Mouse (Mus musculus) forebrain, postnatal 0 days (tissue): ENCODE data around the gene Tbc1d16. TPM values are rescaled to one million over a fixed set of nuclear protein-coding genes. Genes with fewer than 3 reads are reported as not detected.

Source experiments
- ATAC-seq: fragments of 200-750 bp; cut with Nextera tagmentation; 2 replicates; pipeline ENCODE4 v1.8.0; 2017; ENCODE audit warnings: mild to moderate bottlenecking, moderate library complexity
- DNase-seq: peaks from one replicate; pipeline ENCODE4 v3.0.0-alpha.2; 2015
- H3K27ac ChIP-seq: fragments of 300-500 bp; sonication (generic); 2 replicates; pipeline ENCODE4 v1.5.1; 2014; ENCODE audit warnings: low read depth, mild to moderate bottlenecking, antibody characterized with exemption, low read length, moderate library complexity, mixed read lengths
- H3K27me3 ChIP-seq: fragments of 300-500 bp; sonication (generic); 2 replicates; pipeline ENCODE4 v1.6.1; 2014; ENCODE audit warnings: mild to moderate bottlenecking, low read length, mixed read lengths; ENCODE audit not compliant: insufficient read depth
- H3K36me3 ChIP-seq: fragments of 300-500 bp; sonication (generic); 2 replicates; pipeline ENCODE4 v1.6.1; 2014; ENCODE audit warnings: mild to moderate bottlenecking, moderate library complexity; ENCODE audit not compliant: insufficient read depth
- H3K4me1 ChIP-seq: fragments of 300-500 bp; sonication (generic); 2 replicates; pipeline ENCODE4 v1.6.1; 2014; ENCODE audit warnings: antibody characterized with exemption; ENCODE audit not compliant: insufficient read depth
- H3K4me2 ChIP-seq: fragments of 300-500 bp; sonication (generic); 2 replicates; pipeline ENCODE4 v1.6.1; 2014; ENCODE audit warnings: low read depth, mild to moderate bottlenecking, moderate library complexity
- H3K4me3 ChIP-seq: fragments of 300-500 bp; sonication (generic); 2 replicates; pipeline ENCODE4 v1.5.1; 2014; ENCODE audit warnings: low read depth, low read length, mixed read lengths
- H3K9ac ChIP-seq: fragments of 300-500 bp; sonication (generic); 2 replicates; pipeline ENCODE4 v1.6.1; 2014; ENCODE audit warnings: mild to moderate bottlenecking
- H3K9me3 ChIP-seq: fragments of 300-500 bp; sonication (generic); 2 replicates; pipeline ENCODE4 v1.6.1; 2016; ENCODE audit warnings: low read length
- CTCF ChIP-seq: sonication (generic); IDR thresholded peaks from 2 replicates; pipeline ENCODE4 v1.5.1; 2016; ENCODE audit warnings: antibody characterized with exemption, control low read depth, low read depth
- WGBS: fragments of 180-500 bp; shearing (Covaris S2); extraction: QIAGEN DNeasy Blood & Tissue Kit; methylation state at CpG from one replicate; pipeline ENCODE4 v1.1.7; 2014; 5-methylcytosine and 5-hydroxymethylcytosine counted together
- polyA plus RNA-seq: library from polyadenylated mRNA; unstranded; fragments of >200 nt; fragmentation: Nextera tagmentation; extraction: Ambion mirVana; gene quantifications from 2 replicates; pipeline ENCODE4 v1.2.1, GENCODE M21; 2015
- total RNA-seq: library from RNA; depleted of rRNA; stranded (reverse); fragments of >200 nt; gene quantifications from 2 replicates; pipeline ENCODE4 v1.2.3, GENCODE M21; 2014

Tbc1d16 gene
- total and polyA plus RNA-seq, 2 experiments from 2014 or later, result 60.4 to 153 TPM

DNA sequence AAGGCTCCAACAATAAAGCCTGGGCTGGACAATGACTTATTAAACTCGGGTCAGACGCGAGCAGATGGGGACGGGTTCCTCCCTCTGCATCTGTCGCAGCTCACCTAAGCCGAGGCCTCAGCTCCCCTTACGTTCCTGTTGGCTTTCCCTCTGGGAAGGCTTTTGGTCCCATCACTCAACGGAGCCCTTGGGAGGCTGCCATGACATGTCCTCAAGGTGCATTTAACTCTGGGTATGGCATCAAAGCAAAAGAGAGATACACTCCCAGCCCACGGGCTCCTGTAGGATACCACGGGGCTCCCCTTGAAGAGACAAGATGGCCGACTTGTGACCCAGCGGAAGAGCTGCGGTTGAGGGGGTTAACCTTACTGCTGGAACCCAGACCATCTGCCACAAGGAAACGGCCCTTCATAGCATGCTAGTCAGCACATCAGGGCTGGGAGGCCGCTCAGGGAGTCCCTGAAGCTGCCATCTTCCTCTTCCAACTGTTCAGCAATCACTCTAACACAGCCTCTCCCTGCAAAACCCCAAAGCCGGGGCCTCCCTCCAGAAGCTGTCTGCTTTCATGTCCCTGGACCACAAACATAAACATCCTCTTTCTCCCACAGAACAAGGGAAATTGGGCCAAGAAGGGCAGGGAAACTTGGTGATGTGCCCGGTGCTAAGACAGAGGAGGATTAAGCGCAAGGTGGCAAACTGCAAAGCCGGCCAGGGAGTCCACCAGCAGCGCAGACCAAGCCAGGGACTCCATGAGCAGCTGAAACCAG lies 5.0 kb downstream of the Tbc1d16 start:
- Histone ChIP-seq H3K9me3 (no peaks in the 10 kb centered on the region), H3K4me1 (peaks cover 40% of the 10 kb centered on the region), H3K36me3 (no peaks in the 10 kb centered on the region), H3K4me3 (no peak overlapping the region), H3K4me2 (no peak overlapping the region), H3K27ac (no peak overlapping the region; the same call in 1 of the 2 replicates), H3K27me3 (no peaks in the 10 kb centered on the region), H3K9ac (no peak overlapping the region)
- DNase-seq (peak; percentile 36), ATAC-seq (no peak)
- 65% methylated on average over 20 of the region's 20 CpGs for WGBS
- no peak for TF ChIP-seq CTCF

DNA sequence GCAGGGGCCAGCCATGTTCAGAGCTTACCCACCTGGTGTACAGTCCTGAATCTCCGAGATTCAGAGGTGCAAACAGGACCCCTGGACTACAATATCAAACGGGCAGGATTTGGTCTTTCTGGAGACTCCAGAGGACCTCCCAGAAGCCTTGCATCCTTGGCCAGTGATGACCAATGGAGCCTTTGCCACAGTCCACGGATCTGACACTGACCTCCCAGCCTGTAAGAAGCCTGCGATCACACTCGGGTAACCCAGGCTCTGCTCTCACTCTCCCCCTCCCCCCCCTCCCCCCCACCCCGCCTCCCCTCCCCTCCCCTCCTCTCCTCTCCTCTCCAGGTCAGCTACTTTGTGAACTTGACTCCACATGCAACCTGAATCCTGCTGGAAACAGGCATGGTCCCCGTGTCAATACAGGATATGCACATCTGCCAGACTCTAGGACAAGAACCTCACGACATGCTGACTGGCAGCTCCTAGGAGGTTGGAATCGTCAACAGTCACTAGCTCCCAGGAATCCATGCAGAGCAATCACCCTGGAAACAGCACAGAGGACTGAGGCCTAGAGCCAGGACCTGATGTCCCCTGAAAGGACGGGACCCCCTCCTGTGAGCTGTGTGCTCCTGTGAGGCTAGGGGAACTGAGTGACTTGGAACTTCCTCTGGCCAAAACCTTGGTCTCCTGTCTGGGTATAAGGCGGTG lies 6.3 kb downstream of the Tbc1d16 start:
- Histone ChIP-seq H3K4me1 (peaks cover 31% of the 10 kb centered on the region), H3K4me3 (no peak overlapping the region), H3K27me3 (no peaks in the 10 kb centered on the region), H3K27ac (no peak overlapping the region), H3K9me3 (no peaks in the 10 kb centered on the region), H3K9ac (no peak overlapping the region), H3K4me2 (no peak overlapping the region), H3K36me3 (no peaks in the 10 kb centered on the region)
- no peak for ATAC-seq
- WGBS, result 48% methylated on average over 10 of the region's 11 CpGs
- no peak for DNase-seq
- TF ChIP-seq CTCF, result no peak

DNA sequence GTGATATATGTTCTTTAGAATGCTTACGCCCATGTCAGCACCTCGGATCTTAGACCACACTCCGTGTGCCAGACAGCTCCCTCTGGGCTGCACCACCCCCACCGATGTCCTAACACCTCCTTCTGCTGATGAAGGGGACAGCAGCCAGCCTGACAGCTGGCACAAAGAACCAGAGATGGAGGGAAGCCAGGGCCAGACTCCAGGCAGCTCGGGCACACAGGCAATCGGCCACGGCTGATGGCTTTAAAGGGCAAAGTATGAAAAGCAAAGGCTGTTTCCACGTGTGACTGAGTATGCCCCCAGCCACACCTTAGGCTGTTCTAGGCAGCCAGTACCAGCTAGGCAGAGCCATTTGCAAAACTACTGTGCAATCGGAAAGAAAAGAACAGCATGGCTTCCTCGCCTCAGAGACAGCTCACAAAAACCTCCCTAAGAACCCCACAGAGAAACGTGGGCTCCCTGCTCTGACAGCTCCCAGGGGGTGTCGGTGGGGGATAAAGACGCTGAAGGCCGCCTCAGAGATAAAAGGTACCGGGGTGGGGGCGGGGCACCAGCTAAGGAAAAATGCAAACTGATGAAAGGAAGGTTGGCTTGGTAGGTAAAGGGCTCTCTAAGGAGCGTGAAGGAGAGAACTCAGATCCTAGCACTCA lies 8.4 kb downstream of the Tbc1d16 start:
- Histone ChIP-seq H3K9ac (peak overlapping the region; percentile 47), H3K27me3 (no peaks in the 10 kb centered on the region), H3K27ac (peak overlapping the region; percentile 72), H3K4me3 (no peak overlapping the region), H3K9me3 (no peaks in the 10 kb centered on the region), H3K4me1 (peaks cover 22% of the 10 kb centered on the region), H3K36me3 (no peaks in the 10 kb centered on the region), H3K4me2 (peak overlapping the region; percentile 28)
- TF ChIP-seq CTCF, result 0 out of 2 replicates have a peak, but pooled peaks have one; percentile 15
- DNase-seq, result peak; percentile 73
- peak; percentile 46 for ATAC-seq
- 6% methylated on average over 17 of the region's 17 CpGs for WGBS

DNA sequence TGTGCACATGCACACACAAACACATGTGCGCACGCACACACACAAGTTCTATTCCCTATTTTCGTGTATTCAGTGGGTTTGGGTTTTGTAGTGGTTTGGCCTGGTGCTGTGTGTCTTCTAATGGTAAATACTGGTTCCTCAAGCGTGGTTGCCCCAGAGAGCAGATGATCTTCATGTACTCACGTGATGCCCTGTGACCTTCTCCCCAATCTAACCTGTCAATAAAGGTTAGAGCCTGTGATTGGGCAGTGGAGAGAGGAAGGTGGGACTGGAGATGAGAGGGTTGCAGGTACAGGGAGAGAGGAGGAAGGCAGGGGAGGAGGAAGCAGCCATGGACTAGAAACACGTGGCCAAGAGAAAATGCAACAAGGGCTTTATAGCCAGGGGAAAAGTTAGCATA lies 10.4 kb downstream of the Tbc1d16 start:
- ATAC-seq (no peak), DNase-seq (no peak)
- TF ChIP-seq CTCF, result no peak
- peaks cover 23% of the 10 kb centered on the region for H3K4me1 ChIP-seq
- 96% methylated on average over 6 of the region's 6 CpGs for WGBS
- H3K27ac ChIP-seq, result no peak overlapping the region
- H3K36me3 ChIP-seq, result no peaks in the 10 kb centered on the region
- H3K4me3 ChIP-seq, result no peak overlapping the region
- no peak overlapping the region for H3K4me2 ChIP-seq
- no peaks in the 10 kb centered on the region for H3K27me3 ChIP-seq
- no peak overlapping the region for H3K9ac ChIP-seq
- no peaks in the 10 kb centered on the region for H3K9me3 ChIP-seq

DNA sequence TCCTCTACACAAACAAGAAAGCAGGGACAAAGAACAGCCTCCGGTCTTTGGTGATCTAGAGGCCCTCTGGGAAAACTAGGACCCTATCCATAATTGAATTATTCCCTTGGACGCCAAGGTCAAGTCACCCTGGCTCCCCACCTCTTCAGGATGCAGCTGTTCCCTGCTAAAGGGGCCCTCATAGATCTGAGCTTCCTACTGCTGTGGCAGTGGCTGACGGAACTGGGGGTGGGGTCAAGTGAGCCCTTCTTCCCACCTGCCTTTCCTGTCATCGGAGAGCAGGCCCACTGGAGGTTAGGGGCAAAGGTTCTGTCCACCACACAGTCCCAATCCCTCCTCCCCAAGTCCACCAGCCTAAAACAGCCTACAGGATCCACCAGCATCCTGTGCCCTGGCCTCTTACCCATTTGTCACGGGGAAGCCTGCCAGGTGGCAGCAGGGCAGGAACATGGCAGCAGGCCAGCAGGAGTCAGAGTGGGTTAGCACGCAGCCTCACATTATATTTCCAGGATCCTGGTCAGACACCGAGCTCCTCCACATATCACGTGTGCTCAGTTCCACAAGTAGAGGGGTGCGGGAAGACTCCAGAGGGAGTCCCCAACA lies 12.3 kb downstream of the Tbc1d16 start:
- Histone ChIP-seq H3K9ac (peak overlapping the region; percentile 22; the same call in 1 of the 2 replicates), H3K36me3 (no peaks in the 10 kb centered on the region), H3K4me2 (peak overlapping the region; percentile 33; the same call in 1 of the 2 replicates), H3K4me3 (no peak overlapping the region), H3K4me1 (peaks cover 23% of the 10 kb centered on the region), H3K27ac (peak overlapping the region; percentile 71), H3K9me3 (no peaks in the 10 kb centered on the region), H3K27me3 (no peaks in the 10 kb centered on the region)
- DNase-seq (no peak), ATAC-seq (no peak)
- TF ChIP-seq CTCF, result no peak
- WGBS, result 39% methylated on average over 9 of the region's 9 CpGs

DNA sequence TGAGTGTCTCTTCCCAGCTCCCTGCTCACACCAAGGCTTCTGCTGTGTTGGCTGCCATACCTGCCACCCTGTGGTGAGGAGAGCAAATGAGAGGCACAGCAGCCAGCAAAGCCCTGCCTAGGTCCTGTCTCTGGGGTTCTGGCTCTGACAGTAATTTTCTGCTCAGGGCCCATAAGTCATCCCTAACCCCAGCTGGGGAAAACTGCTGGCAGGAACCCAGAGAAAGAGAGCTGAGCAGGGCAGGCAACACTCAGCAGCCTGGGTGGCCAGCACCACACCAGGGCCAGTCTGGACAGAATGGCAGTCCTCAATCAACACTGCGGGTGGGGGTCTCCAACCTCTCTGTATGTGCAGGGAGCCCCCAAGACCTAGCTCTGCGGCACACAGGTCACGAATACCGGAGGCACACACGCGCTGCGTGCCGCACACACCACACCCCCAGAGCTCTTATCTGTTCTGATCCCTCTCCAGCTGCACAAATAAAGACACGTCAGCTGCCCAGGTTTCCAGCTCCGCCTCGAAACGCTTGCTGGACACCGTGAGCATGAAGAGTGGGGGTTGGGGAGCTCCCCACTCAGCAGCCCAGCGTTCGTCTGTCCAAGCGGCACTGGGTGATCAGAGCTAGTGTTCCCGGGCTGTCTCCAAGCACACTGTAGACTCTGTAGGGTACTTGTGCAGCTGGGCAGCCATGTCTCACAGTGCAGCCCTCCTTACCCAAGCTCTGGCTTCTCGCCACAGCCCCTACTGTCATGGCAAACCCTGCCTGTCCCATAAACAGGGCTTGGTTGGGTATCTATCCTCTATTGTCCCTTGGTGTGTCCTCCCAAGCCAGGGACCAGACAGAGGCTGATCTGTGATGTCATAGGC lies 13.0 kb downstream of the Tbc1d16 start:
- Histone ChIP-seq H3K9ac (peak overlapping the region; percentile 22; the same call in 1 of the 2 replicates), H3K27me3 (no peaks in the 10 kb centered on the region), H3K4me1 (peaks cover 23% of the 10 kb centered on the region), H3K9me3 (no peaks in the 10 kb centered on the region), H3K4me2 (peak overlapping the region; percentile 33), H3K27ac (peak overlapping the region; percentile 71), H3K4me3 (no peak overlapping the region), H3K36me3 (no peaks in the 10 kb centered on the region)
- WGBS, result 11% methylated on average over 18 of the region's 18 CpGs
- TF ChIP-seq CTCF, result peak; percentile 61
- DNase-seq, result peak; percentile 59
- peak; percentile 70 for ATAC-seq
